Mouse (Mus musculus) stomach, embryonic 15.5 days (tissue): ENCODE results near the gene Thpo. TPM values are rescaled to one million over a fixed set of nuclear protein-coding genes. Genes with fewer than 3 reads are reported as not detected.

Experiments
- ATAC-seq: fragments of 200-750 bp; cut with Nextera tagmentation; 2 replicates; pipeline ENCODE4 v1.8.0; 2017; ENCODE audit warnings: low read depth, moderate number of reproducible peaks, moderate TSS enrichment; ENCODE audit not compliant: insufficient read depth, low FRiP score
- H3K27ac ChIP-seq: fragments of 300-500 bp; sonication (generic); 2 replicates; pipeline ENCODE4 v1.5.1; 2015; ENCODE audit warnings: mild to moderate bottlenecking, inconsistent platforms
- H3K27me3 ChIP-seq: fragments of 300-500 bp; sonication (generic); replicated peaks from 2 replicates; pipeline ENCODE4 v1.6.1; 2015; ENCODE audit warnings: inconsistent platforms
- H3K36me3 ChIP-seq: fragments of 300-500 bp; sonication (generic); 2 replicates; pipeline ENCODE4 v1.6.1; 2015; ENCODE audit warnings: inconsistent platforms
- H3K4me1 ChIP-seq: fragments of 300-500 bp; sonication (generic); 2 replicates; pipeline ENCODE4 v1.6.1; 2015; ENCODE audit warnings: inconsistent platforms
- H3K4me2 ChIP-seq: fragments of 300-500 bp; sonication (generic); 2 replicates; pipeline ENCODE4 v1.6.1; 2015; ENCODE audit warnings: mild to moderate bottlenecking, inconsistent platforms
- H3K4me3 ChIP-seq: fragments of 300-500 bp; sonication (generic); replicated peaks from 2 replicates; pipeline ENCODE4 v1.5.1; 2015; ENCODE audit warnings: inconsistent platforms
- H3K9ac ChIP-seq: fragments of 300-500 bp; sonication (generic); 2 replicates; pipeline ENCODE4 v1.6.1; 2015; ENCODE audit warnings: inconsistent platforms
- H3K9me3 ChIP-seq: fragments of 300-500 bp; sonication (generic); 2 replicates; pipeline ENCODE4 v1.6.1; 2016; ENCODE audit warnings: inconsistent platforms
- WGBS: fragments of 180-500 bp; shearing (Covaris S2); methylation state at CpG from one replicate; pipeline ENCODE4 v1.1.7; 2015; 5-methylcytosine and 5-hydroxymethylcytosine counted together
- polyA plus RNA-seq: library from polyadenylated mRNA; unstranded; fragments of >200 nt; fragmentation: Nextera tagmentation; extraction: Ambion mirVana; gene quantifications from 2 replicates; pipeline ENCODE4 v1.2.1, GENCODE M21; 2015

Thpo gene
- polyA plus RNA-seq, 1 experiment from 2014 or later: 1.0 TPM

DNA sequence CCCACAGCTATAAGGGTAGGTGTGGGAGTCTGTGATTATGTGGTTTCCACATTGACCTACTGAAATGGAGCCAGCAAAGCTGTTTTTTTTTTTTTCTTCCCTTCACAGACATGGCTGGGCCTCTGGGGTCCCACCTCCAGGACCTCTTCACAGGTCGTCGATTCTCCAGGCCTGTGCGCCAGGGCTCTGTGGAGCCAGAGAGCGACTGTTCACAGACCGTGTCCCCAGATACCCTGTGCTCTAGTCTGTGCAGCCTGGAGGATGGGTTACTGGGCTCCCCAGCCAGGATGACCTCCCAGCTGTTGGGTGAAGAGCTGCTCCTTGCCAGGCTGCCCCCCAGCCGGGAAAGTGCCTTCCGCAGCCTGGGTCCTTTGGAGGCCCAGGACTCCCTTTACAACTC, 33.0 kb downstream of the Thpo start:
- peaks cover 4% of the 10 kb centered on the region; the same call in 1 of the 2 replicates for H3K36me3 ChIP-seq
- peak overlapping the region; percentile 40; the same call in 1 of the 2 replicates for H3K27ac ChIP-seq
- no peaks in the 10 kb centered on the region for H3K27me3 ChIP-seq
- no peak overlapping the region for H3K9ac ChIP-seq
- H3K4me1 ChIP-seq: peaks cover 15% of the 10 kb centered on the region
- no peak for ATAC-seq
- WGBS: 53% methylated on average over 7 of the region's 7 CpGs
- no peak overlapping the region for H3K4me3 ChIP-seq
- no peaks in the 10 kb centered on the region for H3K9me3 ChIP-seq
- 0 out of 2 replicates have a peak overlapping the region, but pooled peaks have one; percentile 1 for H3K4me2 ChIP-seq

DNA sequence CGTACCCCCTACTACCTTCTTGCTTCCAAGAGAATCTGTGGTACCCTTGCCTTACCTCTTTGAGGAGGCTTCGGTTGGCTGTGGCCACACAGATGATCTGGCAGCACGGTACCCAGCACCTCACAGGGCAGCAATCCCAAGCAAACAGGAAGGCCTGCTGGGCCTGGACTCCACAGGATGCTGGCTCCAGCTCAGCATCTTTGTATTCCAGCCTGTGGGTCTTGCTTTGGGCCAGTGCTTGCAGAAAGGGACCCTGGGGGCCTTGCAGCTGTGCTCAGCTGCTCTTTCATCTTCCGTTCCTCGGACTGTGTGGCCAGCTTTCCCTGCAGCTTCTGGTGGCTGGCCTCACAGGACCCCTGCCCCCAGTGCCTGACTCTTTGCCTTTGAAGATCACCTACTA, 34.3 kb downstream of the Thpo start:
- Histone ChIP-seq H3K27me3 (0 out of 2 replicates have a peak, but pooled peaks cover 5% of the 10 kb centered on the region), H3K4me3 (no peak overlapping the region), H3K4me1 (peaks cover 27% of the 10 kb centered on the region), H3K27ac (no peak overlapping the region), H3K36me3 (peaks cover 4% of the 10 kb centered on the region; the same call in 1 of the 2 replicates), H3K9ac (no peak overlapping the region), H3K9me3 (no peaks in the 10 kb centered on the region), H3K4me2 (no peak overlapping the region)
- WGBS: 59% methylated on average over 5 of the region's 5 CpGs
- no peak for ATAC-seq

- Histone ChIP-seq H3K4me1 (peaks cover 33% of the 10 kb centered on the region), H3K27ac (no peak overlapping the region), H3K9me3 (no peaks in the 10 kb centered on the region), H3K9ac (no peak overlapping the region), H3K4me3 (no peak overlapping the region), H3K27me3 (0 out of 2 replicates have a peak, but pooled peaks cover 5% of the 10 kb centered on the region), H3K36me3 (peaks cover 4% of the 10 kb centered on the region; the same call in 1 of the 2 replicates), H3K4me2 (no peak overlapping the region)
- ATAC-seq: no peak
- 73% methylated on average over 5 of the region's 5 CpGs for WGBS
Measured at GRCm38 (mm10) chr16:20699266-20699665, 35.0 kb downstream of the Thpo start.

DNA sequence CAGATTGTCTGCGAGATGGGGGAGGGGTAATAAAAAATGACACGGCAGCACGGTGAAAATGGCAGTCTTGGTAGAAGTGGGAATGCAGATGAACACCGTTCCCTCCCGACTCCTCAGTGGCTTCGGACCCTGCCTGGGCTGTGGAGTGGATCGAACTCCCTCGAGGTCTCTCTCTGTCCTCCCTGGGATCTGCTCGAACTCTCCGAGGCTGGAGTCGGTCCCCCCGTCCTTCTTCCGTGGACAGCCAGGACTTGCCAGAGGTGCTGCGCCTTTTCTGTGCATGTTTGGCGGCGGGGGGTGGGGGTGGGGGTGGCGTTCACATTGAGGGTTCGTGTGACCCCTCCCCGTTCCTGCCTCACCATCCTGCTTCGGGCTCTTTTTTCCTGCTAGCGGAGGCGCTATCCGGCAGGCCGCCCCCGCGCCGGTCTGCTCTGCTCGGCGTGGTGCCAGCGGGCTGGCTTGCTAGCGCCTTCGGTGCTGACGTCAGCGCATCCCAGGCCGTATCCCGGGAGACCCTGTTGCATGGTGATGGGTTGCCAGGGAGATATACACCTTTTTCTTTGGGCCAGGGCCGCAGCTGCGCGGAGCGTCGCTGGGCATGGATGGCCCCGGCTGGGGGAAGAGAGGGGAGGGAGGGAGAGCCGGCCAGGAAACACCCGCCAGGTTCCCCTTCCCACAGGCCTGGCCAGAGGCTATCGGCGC, 38.5 kb downstream of the Thpo start:
- Histone ChIP-seq H3K27me3 (0 out of 2 replicates have a peak, but pooled peaks cover 5% of the 10 kb centered on the region), H3K4me1 (peaks cover 22% of the 10 kb centered on the region), H3K4me3 (peak overlapping the region; percentile 36), H3K4me2 (peak overlapping the region; percentile 68), H3K9me3 (no peaks in the 10 kb centered on the region), H3K9ac (peak overlapping the region; percentile 22; the same call in 1 of the 2 replicates), H3K36me3 (peaks cover 10% of the 10 kb centered on the region), H3K27ac (0 out of 2 replicates have a peak overlapping the region, but pooled peaks have one; percentile 22)
- 3% methylated on average over 45 of the region's 46 CpGs for WGBS
- ATAC-seq: peak; percentile 71; the same call in 1 of the 2 replicates

DNA sequence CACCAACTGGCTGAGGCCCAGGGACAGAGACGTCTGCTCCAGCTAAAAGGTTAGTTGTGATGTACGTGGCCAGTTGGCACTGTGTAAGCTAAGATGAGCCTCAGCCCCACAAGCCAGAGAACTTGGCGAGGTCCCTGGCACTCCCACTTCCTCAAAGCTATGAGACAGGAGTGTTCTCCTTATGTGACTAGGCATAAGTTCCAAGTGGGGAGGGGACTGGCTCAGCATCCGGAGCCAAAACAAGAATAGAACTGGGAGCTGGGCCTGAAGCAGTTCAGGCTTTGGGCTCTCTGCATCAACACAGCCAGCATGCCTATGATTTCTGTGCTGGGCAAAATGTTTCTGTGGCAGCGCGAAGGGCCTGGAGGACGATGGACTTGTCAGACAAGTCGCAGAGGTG, 39.5 kb downstream of the Thpo start:
- Histone ChIP-seq H3K9ac (no peak overlapping the region), H3K4me3 (0 out of 2 replicates have a peak overlapping the region, but pooled peaks have one; percentile 36), H3K4me1 (peaks cover 22% of the 10 kb centered on the region), H3K4me2 (peak overlapping the region; percentile 68), H3K9me3 (no peaks in the 10 kb centered on the region), H3K27ac (peak overlapping the region; percentile 59; the same call in 1 of the 2 replicates), H3K27me3 (0 out of 2 replicates have a peak, but pooled peaks cover 5% of the 10 kb centered on the region), H3K36me3 (peaks cover 20% of the 10 kb centered on the region)
- no peak for ATAC-seq
- WGBS: 69% methylated on average over 8 of the region's 8 CpGs

GRCm38 (mm10) chr16:20693111-20693701, 41.1 kb downstream of the Thpo start, which contains the start of gene Fam131a:
TSS of gene Fam131a (plus strand) at chr16:20693241.
- H3K27ac ChIP-seq: peak within 1 kb of the TSS; percentile 85
- ATAC-seq: peak; percentile 88
- H3K36me3 ChIP-seq: peaks cover 36% of the 10 kb centered on the region
- H3K4me2 ChIP-seq: peak within 1 kb of the TSS; percentile 86
- no peaks in the 10 kb centered on the region for H3K9me3 ChIP-seq
- peak within 1 kb of the TSS; percentile 42; the same call in 1 of the 2 replicates for H3K9ac ChIP-seq
- peak within 1 kb of the TSS; percentile 59 for H3K4me3 ChIP-seq
- peaks cover 22% of the 10 kb centered on the region for H3K4me1 ChIP-seq
- 1% methylated on average over 37 of the region's 37 CpGs for WGBS
- 0 out of 2 replicates have a peak, but pooled peaks cover 5% of the 10 kb centered on the region for H3K27me3 ChIP-seq

DNA sequence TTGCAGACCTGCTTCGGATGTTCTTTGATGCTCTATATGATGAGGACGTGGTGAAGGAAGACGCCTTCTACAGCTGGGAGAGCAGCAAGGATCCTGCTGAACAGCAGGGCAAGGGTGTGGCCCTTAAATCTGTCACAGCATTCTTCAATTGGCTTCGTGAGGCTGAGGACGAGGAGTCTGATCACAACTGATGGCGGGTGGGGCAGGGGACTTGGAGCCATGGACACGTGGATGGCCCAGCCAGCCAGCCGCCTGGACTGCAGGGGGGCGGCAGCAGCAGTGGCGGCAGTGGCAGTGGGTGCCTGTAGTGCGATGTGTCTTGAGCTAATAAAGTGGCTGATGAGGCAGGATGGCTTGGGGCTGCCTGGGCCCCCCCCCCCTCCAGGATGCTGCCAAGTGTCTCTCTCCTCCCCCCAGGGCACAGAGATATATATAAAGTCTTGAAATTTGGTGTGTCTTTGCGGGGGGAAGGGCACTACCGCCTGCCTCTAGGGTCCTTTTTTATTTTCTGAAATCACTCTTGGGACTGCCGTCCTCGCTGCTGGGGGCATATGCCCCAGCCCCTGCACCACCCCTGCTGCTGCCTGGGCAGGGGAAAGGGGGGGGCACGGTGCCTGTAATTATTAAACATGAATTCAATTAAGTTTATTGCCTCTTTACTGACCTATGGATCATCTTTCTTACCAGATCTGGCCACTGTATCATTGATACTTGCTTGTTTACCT, 41.9 kb downstream of the Thpo start:
- peak overlapping the region; percentile 86 for H3K4me2 ChIP-seq
- H3K9ac ChIP-seq: no peak overlapping the region
- H3K27ac ChIP-seq: no peak overlapping the region; the same call in 1 of the 2 replicates
- no peak for ATAC-seq
- peak overlapping the region; percentile 59; the same call in 1 of the 2 replicates for H3K4me3 ChIP-seq
- H3K4me1 ChIP-seq: peaks cover 22% of the 10 kb centered on the region
- WGBS: 45% methylated on average over 16 of the region's 16 CpGs
- no peaks in the 10 kb centered on the region for H3K9me3 ChIP-seq
- H3K36me3 ChIP-seq: peaks cover 43% of the 10 kb centered on the region
- H3K27me3 ChIP-seq: 0 out of 2 replicates have a peak, but pooled peaks cover 5% of the 10 kb centered on the region

- Histone ChIP-seq H3K36me3 (peaks cover 51% of the 10 kb centered on the region), H3K4me1 (peaks cover 22% of the 10 kb centered on the region)
- WGBS: 85% methylated on average over 1 of the region's 1 CpGs
Measured at GRCm38 (mm10) chr16:20691617-20692016, 42.7 kb downstream of the Thpo start.

GRCm38 (mm10) chr16:20690774-20691173, 43.5 kb downstream of the Thpo start:
- Histone ChIP-seq H3K36me3 (peaks cover 59% of the 10 kb centered on the region), H3K4me1 (peaks cover 17% of the 10 kb centered on the region), H3K4me2 (no peak overlapping the region), H3K4me3 (no peak overlapping the region), H3K27me3 (0 out of 2 replicates have a peak, but pooled peaks cover under 1% of the 10 kb centered on the region), H3K27ac (no peak overlapping the region), H3K9me3 (no peaks in the 10 kb centered on the region), H3K9ac (no peak overlapping the region)
- ATAC-seq: no peak
- WGBS: 83% methylated on average over 3 of the region's 3 CpGs

More at GRCm38 (mm10) chr16:20691617-20692016, 42.7 kb downstream of the Thpo start:
- Histone ChIP-seq H3K4me2 (no peak overlapping the region), H3K4me3 (no peak overlapping the region), H3K9me3 (no peaks in the 10 kb centered on the region), H3K27me3 (0 out of 2 replicates have a peak, but pooled peaks cover 5% of the 10 kb centered on the region), H3K9ac (no peak overlapping the region), H3K27ac (no peak overlapping the region)
- ATAC-seq: no peak

DNA sequence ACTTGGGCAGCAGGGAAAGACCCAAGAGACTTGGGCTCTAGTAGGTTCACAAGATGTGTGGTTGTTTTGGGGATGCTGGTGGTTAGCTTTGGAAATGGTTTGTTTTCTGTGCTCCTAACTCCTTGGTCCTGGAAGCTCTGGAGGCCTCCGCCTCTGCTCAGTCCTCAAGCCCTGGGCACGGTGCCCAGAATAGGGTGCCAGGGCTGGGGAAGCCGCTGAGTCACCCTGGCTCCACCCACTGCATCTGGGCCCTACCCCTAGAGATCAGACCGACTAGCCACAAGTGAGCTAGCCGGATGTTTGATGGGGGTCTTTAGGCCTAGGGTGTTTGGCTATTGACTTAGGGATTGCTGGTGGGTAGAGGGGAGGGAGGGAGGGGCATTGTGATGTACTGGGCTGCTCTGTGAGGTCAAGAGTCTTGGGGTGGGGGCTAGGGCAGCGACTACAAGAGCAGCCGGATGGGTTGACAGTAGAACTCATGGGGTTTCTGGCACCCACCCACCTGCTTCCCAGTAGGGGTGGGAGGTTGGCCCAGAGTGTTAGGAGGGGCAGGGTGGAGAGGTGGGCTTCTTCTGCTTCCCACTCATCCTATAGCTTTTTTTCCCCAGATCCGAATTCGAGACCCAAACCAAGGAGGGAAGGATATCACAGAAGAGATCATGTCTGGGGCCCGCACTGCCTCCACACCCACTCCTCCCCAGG, 56.2 kb downstream of the Thpo start:
- no peaks in the 10 kb centered on the region for H3K9me3 ChIP-seq
- peaks cover 76% of the 10 kb centered on the region for H3K36me3 ChIP-seq
- H3K4me2 ChIP-seq: no peak overlapping the region
- H3K27me3 ChIP-seq: no peaks in the 10 kb centered on the region
- no peak overlapping the region for H3K9ac ChIP-seq
- peaks cover 21% of the 10 kb centered on the region for H3K4me1 ChIP-seq
- no peak overlapping the region for H3K27ac ChIP-seq
- H3K4me3 ChIP-seq: no peak overlapping the region
- 68% methylated on average over 10 of the region's 10 CpGs for WGBS
- 0 out of 2 replicates have a peak, but pooled peaks have one; percentile 33 for ATAC-seq

DNA sequence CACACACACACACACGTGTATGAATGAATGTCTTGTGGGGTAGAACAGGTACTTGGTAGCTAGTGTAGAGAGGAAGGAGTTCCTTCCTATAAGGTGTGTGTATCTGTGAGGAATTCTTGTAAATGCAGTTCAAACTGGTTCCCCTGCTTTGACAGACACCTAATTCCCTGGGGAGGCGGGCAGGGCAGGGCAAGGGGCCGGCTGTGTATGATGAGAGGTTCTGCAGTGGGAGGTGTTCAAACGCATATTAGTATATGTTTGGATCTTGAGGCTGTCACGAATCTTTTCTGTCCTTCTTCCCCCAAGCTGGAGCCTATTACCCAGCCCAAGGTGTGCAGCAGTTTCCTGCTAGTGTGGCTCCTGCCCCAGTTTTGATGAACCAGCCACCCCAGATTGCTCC, 56.9 kb downstream of the Thpo start:
- no peak overlapping the region for H3K27ac ChIP-seq
- no peaks in the 10 kb centered on the region for H3K9me3 ChIP-seq
- no peak for ATAC-seq
- H3K36me3 ChIP-seq: peaks cover 69% of the 10 kb centered on the region
- no peak overlapping the region for H3K4me3 ChIP-seq
- H3K9ac ChIP-seq: no peak overlapping the region
- H3K27me3 ChIP-seq: no peaks in the 10 kb centered on the region
- H3K4me1 ChIP-seq: peaks cover 21% of the 10 kb centered on the region
- no peak overlapping the region for H3K4me2 ChIP-seq
- WGBS: 76% methylated on average over 5 of the region's 5 CpGs
